Mouse (Mus musculus): ENCODE results near the gene Samd15. TPM values are rescaled to one million over a fixed set of nuclear protein-coding genes. Genes with fewer than 3 reads are reported as not detected.
"Not testable (repeated sequence)": the region's sequence is repeated elsewhere in the genome, so short reads cannot be mapped to it uniquely, and the experiment has no call there.

Gene Samd15
- polyA plus RNA-seq, 1 experiment from 2014 or later: 1.5 TPM

DNA sequence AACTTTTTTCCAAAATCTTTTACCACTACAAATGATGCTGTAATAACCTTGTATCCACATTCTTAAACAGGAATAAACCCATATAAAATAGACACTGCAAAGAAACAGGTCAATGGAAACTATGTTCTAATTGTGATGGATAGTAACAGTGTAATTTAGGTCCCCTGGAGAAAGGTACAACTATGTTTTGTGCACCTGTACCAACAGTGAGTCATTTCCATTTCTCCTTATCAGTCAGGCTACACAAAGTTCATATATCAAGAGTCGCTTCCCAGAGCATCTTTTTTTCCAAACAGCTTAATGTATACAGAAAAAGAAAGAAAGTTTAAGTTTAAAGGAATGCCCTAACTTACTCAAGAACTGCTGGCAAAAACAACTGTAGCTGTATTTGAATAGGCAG, 4.5 kb upstream of the Samd15 start:
- Histone ChIP-seq H3K9ac (ENCODE audit: low read length) (no peak overlapping the region), H3K36me3 (ENCODE audit: control insufficient read depth, insufficient read depth, low read length) (no peaks in the 10 kb centered on the region)
- 45% methylated on average over 1 of the region's 1 CpGs for WGBS

DNA sequence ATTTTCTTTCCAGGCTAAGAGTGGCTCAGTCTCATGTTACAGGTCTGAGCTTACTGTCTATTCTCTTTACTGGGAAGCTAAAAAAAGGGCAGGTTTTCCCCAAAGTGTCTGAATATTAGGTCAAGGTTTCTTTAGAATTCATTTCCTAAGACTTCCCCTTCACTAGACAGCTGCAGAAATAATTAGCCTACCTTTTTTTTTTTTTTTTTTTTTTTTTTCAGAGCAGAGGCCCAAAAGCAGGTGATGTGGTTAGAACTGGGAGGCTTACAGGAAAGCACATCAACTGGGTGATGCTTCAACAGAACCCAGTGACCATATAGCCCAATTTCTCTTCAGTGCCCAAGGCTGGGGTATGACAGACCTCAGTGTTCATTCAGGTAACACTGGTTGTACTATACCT, 3.2 kb upstream of the Samd15 start:
- no peaks in the 10 kb centered on the region for H3K9me3 ChIP-seq (ENCODE audit: control insufficient read depth, low read length)
- no peak for ATAC-seq (ENCODE audit: low read depth)
- H3K4me2 ChIP-seq (ENCODE audit: low read depth, low read length): no peak overlapping the region
- H3K27ac ChIP-seq (ENCODE audit: low read length): no peak overlapping the region
- no peak overlapping the region for H3K4me3 ChIP-seq (ENCODE audit: low read length)
- no peak overlapping the region for H3K9ac ChIP-seq (ENCODE audit: low read length)
- H3K4me1 ChIP-seq (replicated peaks; ENCODE audit: control insufficient read depth, insufficient read depth, low read length): peaks cover 7% of the 10 kb centered on the region
- H3K36me3 ChIP-seq (ENCODE audit: control insufficient read depth, insufficient read depth, low read length): no peaks in the 10 kb centered on the region
- H3K27me3 ChIP-seq (ENCODE audit: control insufficient read depth, insufficient read depth, low read depth, low read length): no peaks in the 10 kb centered on the region

More for the DNA sequence above, 4.5 kb upstream of the Samd15 start:
- Histone ChIP-seq H3K27ac (ENCODE audit: low read length) (no peak overlapping the region), H3K4me1 (replicated peaks; ENCODE audit: control insufficient read depth, insufficient read depth, low read length) (peaks cover 7% of the 10 kb centered on the region), H3K27me3 (ENCODE audit: control insufficient read depth, insufficient read depth, low read depth, low read length) (no peaks in the 10 kb centered on the region), H3K4me2 (ENCODE audit: low read depth, low read length) (no peak overlapping the region), H3K9me3 (ENCODE audit: control insufficient read depth, low read length) (no peaks in the 10 kb centered on the region), H3K4me3 (ENCODE audit: low read length) (no peak overlapping the region)
- no peak for ATAC-seq (ENCODE audit: low read depth)

DNA sequence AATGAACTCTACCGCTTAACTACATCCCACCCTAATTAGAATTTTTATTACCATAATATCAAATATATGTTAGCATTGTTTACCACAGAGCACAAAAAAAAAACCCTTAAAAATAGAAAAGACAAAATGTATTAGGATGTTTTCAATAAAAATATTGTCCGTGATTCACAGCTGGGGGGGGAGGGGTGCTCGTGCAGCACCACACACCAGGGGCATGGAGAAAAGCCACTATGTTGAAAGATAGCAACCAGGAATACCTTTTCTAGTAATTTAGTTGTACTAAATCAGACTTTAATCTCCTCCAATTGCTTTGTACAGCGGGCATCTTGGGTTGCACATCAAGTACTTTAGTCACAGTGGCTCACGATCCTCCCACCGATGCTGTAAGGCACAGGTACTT, 731 bp upstream of the Samd15 start:
- no peaks in the 10 kb centered on the region for H3K9me3 ChIP-seq (ENCODE audit: control insufficient read depth, low read length)
- no peak overlapping the region; the same call in 1 of the 2 replicates for H3K9ac ChIP-seq (ENCODE audit: low read length)
- H3K27me3 ChIP-seq (ENCODE audit: control insufficient read depth, insufficient read depth, low read depth, low read length): no peaks in the 10 kb centered on the region
- peak overlapping the region; percentile 86 for H3K4me2 ChIP-seq (ENCODE audit: low read depth, low read length)
- ATAC-seq (ENCODE audit: low read depth): no peak
- no peak overlapping the region for H3K27ac ChIP-seq (ENCODE audit: low read length)
- WGBS: 50% methylated on average over 6 of the region's 6 CpGs
- H3K36me3 ChIP-seq (ENCODE audit: control insufficient read depth, insufficient read depth, low read length): no peaks in the 10 kb centered on the region
- peaks cover 7% of the 10 kb centered on the region for H3K4me1 ChIP-seq (replicated peaks; ENCODE audit: control insufficient read depth, insufficient read depth, low read length)
- H3K4me3 ChIP-seq (ENCODE audit: low read length): no peak overlapping the region

DNA sequence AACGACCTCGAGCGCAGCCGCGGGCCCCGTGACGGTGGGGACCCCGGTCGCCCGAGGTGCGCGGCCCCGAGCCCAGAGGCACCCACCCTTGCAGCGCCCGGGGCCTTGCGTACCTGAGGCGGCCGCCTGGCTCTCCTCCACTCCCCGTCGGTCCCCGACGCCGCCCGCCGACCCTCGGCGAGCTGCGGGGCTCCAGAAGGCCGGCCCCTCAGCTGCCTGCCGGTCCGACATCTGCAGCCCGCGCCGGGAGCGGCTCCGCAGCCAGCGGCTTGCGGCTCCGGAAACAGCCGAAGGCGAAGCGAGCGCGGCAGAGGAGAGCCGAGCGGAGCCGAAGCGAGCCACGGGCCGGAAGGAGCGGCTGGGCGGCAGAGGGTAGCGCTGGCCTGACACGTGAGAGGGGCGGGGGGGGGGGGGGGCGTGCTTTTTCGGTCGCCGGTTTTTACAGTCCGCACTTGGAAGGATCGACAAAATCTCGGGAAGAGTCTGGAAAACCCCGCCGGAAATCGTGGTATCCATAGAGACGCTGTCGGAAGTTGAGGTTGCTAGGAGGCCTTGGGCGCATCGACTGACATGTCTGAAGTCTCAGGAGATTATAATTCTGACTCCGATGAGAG, 557 bp downstream of the Samd15 start, which contains the start of gene Tmed8:
Tmed8 (minus strand) TSS at position 482 of the 614 bp plus-strand sequence.
- Histone ChIP-seq H3K4me2 (ENCODE audit: low read depth, low read length) (peak within 1 kb of the TSS; percentile 86), H3K4me3 (ENCODE audit: low read length) (peak within 1 kb of the TSS; percentile 93), H3K9ac (ENCODE audit: low read length) (peak within 1 kb of the TSS; percentile 93), H3K27ac (ENCODE audit: low read length) (peak within 1 kb of the TSS; percentile 74), H3K27me3 (ENCODE audit: control insufficient read depth, insufficient read depth, low read depth, low read length) (no peaks in the 10 kb centered on the region), H3K9me3 (ENCODE audit: control insufficient read depth, low read length) (no peaks in the 10 kb centered on the region), H3K36me3 (ENCODE audit: control insufficient read depth, insufficient read depth, low read length) (no peaks in the 10 kb centered on the region), H3K4me1 (replicated peaks; ENCODE audit: control insufficient read depth, insufficient read depth, low read length) (peaks cover 7% of the 10 kb centered on the region)
- WGBS: under 1% methylated on average over 60 of the region's 70 CpGs
- ATAC-seq (ENCODE audit: low read depth): peak; percentile 98

DNA sequence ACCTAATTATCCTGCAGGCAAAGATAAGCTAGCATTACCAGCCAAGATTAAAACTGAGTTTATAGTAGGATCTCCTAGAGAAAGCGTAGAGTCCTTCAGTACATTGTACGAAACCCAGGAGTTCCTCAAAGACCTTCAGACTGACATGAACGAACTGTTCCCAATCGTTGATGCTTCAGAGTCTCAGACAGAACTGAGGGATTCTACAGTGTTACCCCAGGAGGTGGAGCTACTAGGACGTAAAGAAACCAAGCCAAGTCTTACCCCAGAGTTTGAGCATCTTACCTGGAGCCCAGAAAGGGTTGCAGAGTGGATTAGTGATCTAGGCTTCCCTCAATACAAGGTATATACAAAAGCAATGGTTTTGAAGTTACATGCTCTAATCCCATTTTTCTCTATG, 2.2 kb downstream of the Samd15 start:
- WGBS: 61% methylated on average over 5 of the region's 5 CpGs
- no peaks in the 10 kb centered on the region for H3K36me3 ChIP-seq (ENCODE audit: control insufficient read depth, insufficient read depth, low read length)
- H3K9me3 ChIP-seq (ENCODE audit: control insufficient read depth, low read length): no peaks in the 10 kb centered on the region
- no peak overlapping the region for H3K4me2 ChIP-seq (ENCODE audit: low read depth, low read length)
- H3K4me3 ChIP-seq (ENCODE audit: low read length): no peak overlapping the region
- ATAC-seq (ENCODE audit: low read depth): no peak
- H3K27me3 ChIP-seq (ENCODE audit: control insufficient read depth, insufficient read depth, low read depth, low read length): no peaks in the 10 kb centered on the region
- H3K4me1 ChIP-seq (replicated peaks; ENCODE audit: control insufficient read depth, insufficient read depth, low read length): peaks cover 7% of the 10 kb centered on the region
- H3K27ac ChIP-seq (ENCODE audit: low read length): no peak overlapping the region
- no peak overlapping the region for H3K9ac ChIP-seq (ENCODE audit: low read length)

DNA sequence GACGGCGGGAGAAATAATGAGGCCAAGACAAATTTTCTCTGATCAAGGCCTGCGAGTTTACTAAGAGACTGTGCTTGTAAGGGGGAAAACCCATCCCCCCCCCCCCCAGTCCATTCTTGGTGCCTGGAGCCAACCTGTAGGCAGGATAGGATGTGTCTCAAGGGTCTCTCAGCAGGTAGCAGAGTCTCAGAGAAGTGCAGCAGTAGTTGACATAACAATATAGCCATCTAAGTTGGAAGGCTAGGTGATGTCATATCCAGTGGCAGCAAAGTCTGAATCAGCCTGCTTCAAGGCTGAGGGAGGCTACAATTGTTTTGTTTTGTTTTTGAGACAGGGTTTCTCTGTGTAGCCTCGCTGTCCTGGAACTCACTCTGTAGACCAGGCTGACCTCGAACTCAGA, 6.3 kb downstream of the Samd15 start:
- not testable (repeated sequence) for H3K9ac ChIP-seq (ENCODE audit: low read length); H3K27ac ChIP-seq (ENCODE audit: low read length); ATAC-seq (ENCODE audit: low read depth); H3K4me3 ChIP-seq (ENCODE audit: low read length); H3K4me1 ChIP-seq (replicated peaks; ENCODE audit: control insufficient read depth, insufficient read depth, low read length); H3K9me3 ChIP-seq (ENCODE audit: control insufficient read depth, low read length); H3K27me3 ChIP-seq (ENCODE audit: control insufficient read depth, insufficient read depth, low read depth, low read length); H3K36me3 ChIP-seq (ENCODE audit: control insufficient read depth, insufficient read depth, low read length); H3K4me2 ChIP-seq (ENCODE audit: low read depth, low read length)
- 88% methylated on average over 5 of the region's 5 CpGs for WGBS

DNA sequence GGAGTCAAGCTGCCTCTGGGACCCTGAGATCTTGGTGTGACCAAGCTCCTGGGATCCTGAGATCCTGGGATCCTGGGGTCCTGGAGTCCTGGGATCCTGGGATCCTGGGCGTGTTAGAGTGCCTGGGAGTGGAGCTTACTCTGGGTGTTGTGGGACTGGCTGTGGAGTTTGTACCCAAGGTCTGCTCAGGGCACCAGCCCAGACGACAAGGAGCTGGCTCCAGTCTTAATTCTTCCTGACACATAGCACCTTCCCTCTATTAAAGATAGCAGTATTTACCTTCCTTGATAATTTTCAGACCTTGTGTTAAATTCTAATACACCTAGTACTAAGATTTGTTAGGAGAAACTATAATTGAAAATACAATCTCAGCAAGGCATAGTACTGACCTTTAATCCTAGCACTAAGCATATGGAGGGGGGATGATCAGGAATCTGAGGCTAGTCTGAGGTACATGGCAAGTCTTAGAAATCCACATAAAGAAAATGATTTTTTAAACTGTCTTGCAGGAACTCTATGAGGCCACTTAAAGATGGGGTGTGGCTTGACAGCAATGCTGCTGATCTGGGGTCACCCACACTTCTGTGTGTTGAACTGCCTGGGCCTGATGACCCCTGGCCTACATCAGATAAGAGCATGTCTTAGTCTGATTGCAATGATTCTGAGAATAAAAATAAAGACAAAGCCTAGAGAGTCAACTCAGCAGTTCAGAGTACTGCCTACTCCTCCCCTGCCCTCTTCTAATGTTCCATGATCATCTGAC, 13.5 kb downstream of the Samd15 start:
- Histone ChIP-seq H3K27ac (ENCODE audit: low read length) (no peak overlapping the region), H3K4me2 (ENCODE audit: low read depth, low read length) (no peak overlapping the region), H3K4me3 (ENCODE audit: low read length) (no peak overlapping the region), H3K36me3 (ENCODE audit: control insufficient read depth, insufficient read depth, low read length) (no peaks in the 10 kb centered on the region), H3K9me3 (ENCODE audit: control insufficient read depth, low read length) (no peaks in the 10 kb centered on the region), H3K27me3 (ENCODE audit: control insufficient read depth, insufficient read depth, low read depth, low read length) (no peaks in the 10 kb centered on the region), H3K9ac (ENCODE audit: low read length) (no peak overlapping the region), H3K4me1 (replicated peaks; ENCODE audit: control insufficient read depth, insufficient read depth, low read length) (no peaks in the 10 kb centered on the region)
- ATAC-seq (ENCODE audit: low read depth): no peak
- WGBS: 38% methylated on average over 2 of the region's 2 CpGs

DNA sequence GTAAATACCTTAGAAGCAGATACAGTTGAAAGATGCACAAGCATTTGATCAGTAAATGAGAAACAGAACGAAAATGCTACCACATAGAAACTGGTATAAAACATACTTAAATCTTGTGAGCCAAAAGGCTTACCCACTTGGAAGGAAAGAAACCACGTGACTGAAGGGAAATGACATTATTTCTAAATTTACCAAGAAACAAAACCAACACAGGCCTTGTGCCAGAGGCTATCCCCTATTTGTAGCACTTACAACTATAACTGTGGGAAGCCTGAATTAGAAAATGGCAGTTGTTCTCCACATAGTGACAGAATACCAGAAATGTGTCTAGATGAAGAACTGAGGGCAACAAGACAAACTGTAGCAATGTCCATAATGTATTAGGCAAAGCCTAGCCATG, 16.5 kb downstream of the Samd15 start:
- Histone ChIP-seq H3K9me3 (ENCODE audit: control insufficient read depth, low read length) (no peaks in the 10 kb centered on the region), H3K9ac (ENCODE audit: low read length) (no peak overlapping the region), H3K4me1 (replicated peaks; ENCODE audit: control insufficient read depth, insufficient read depth, low read length) (no peaks in the 10 kb centered on the region), H3K27me3 (ENCODE audit: control insufficient read depth, insufficient read depth, low read depth, low read length) (no peaks in the 10 kb centered on the region), H3K27ac (ENCODE audit: low read length) (no peak overlapping the region), H3K4me2 (ENCODE audit: low read depth, low read length) (no peak overlapping the region), H3K4me3 (ENCODE audit: low read length) (no peak overlapping the region), H3K36me3 (ENCODE audit: control insufficient read depth, insufficient read depth, low read length) (no peaks in the 10 kb centered on the region)
- no peak for ATAC-seq (ENCODE audit: low read depth)
- WGBS: 57% methylated on average over 2 of the region's 2 CpGs

DNA sequence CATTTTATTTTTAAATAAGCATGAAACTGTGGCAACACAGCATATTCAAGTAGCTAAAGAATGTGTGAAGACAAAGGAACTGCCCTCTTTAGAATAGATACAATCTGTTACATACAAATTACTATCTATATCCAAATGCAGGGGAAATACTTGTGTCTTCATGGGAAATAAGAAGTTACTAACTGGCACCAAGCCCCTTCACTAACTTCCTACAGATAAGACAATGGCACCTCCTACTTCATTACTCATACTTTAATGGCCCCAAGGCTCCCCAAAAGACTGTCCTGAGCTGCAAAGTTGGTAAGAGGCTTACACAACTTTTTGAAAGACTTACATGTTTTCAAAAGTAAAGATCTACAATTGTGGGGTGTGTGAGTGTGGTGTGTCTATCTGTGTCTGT, 18.1 kb downstream of the Samd15 start:
- H3K9me3 ChIP-seq (ENCODE audit: control insufficient read depth, low read length): no peaks in the 10 kb centered on the region
- no peaks in the 10 kb centered on the region for H3K27me3 ChIP-seq (ENCODE audit: control insufficient read depth, insufficient read depth, low read depth, low read length)
- H3K9ac ChIP-seq (ENCODE audit: low read length): no peak overlapping the region
- H3K4me1 ChIP-seq (replicated peaks; ENCODE audit: control insufficient read depth, insufficient read depth, low read length): no peaks in the 10 kb centered on the region
- no peak for ATAC-seq (ENCODE audit: low read depth)
- H3K4me2 ChIP-seq (ENCODE audit: low read depth, low read length): no peak overlapping the region
- no peak overlapping the region for H3K4me3 ChIP-seq (ENCODE audit: low read length)
- no peak overlapping the region for H3K27ac ChIP-seq (ENCODE audit: low read length)
- H3K36me3 ChIP-seq (ENCODE audit: control insufficient read depth, insufficient read depth, low read length): no peaks in the 10 kb centered on the region
